In the genomic region with DNA sequence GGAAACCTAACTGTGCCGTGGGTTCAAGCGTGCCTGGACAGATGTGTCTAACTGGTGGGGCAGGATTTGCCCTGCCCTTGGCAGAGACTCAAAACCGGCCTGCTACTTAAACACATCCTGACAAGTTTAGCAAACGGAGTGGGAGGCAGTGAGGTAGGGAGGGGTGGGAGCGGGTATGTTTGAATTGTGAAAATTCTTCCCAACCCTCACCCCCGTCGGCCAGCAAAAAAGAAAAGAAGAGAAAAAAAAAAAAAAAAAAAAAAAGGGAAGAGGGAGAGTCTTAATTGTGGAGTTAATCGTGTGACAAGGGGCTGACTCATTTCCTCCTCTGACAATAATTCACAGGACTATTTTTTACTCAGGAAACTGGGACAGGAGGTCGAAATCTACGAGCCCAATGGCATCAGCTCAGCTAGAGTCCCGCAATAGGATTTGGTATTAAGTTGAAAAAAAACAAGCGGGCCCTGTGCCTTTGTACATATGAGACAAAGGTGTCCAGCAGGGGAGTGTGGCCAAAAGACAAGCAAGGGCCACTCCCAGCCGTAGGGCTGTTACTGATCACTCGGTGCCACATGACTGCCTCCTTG, we compare ENCODE assay signal across 8 mouse cellular contexts. TPM values are rescaled to one million over a fixed set of nuclear protein-coding genes. Genes with fewer than 3 reads are reported as not detected.
A peak's percentile ranks its signal among the peaks of the same experiment; 100 is the strongest.
DNase-seq lines count a peak whose midpoint lies in the region; ATAC-seq and TF ChIP-seq lines count a peak whose summit lies in the region.

No protein-coding gene starts in this region.

- ATAC-seq in heart, embryonic 12.5 days (ENCODE audit: insufficient number of reproducible peaks, low FRiP score): peak; percentile 40; the same call in 1 of the 2 replicates

- TF ChIP-seq CTCF in C2C12 (IDR thresholded peaks at IDR 0.05; ENCODE audit: control insufficient read depth, insufficient read depth, insufficient read length): no peak
- TF ChIP-seq CTCF in small intestine, adult 2 months (IDR thresholded peaks at IDR 0.05; ENCODE audit: extremely low read depth, insufficient read length, insufficient replicate concordance, low read depth, low read length): no peak

- H3K27ac ChIP-seq in heart, embryonic 12.5 days (ENCODE audit: poor library complexity, severe bottlenecking): 0 out of 2 replicates have a peak overlapping the region, but pooled peaks have one; percentile 29
- peak overlapping the region; percentile 15; the same call in 1 of the 2 replicates for H3K27ac ChIP-seq in small intestine, adult 2 months (ENCODE audit: insufficient read depth, low read depth, low read length)

- no peaks in the 10 kb centered on the region for H3K79me2 ChIP-seq in C2C12 (ENCODE audit: control insufficient read depth, insufficient read depth)

- H3K9me3 ChIP-seq in heart, embryonic 12.5 days (replicated peaks): no peaks in the 10 kb centered on the region

- H3K79me3 ChIP-seq in C2C12 (ENCODE audit: low read depth): no peaks in the 10 kb centered on the region

- peak overlapping the region; percentile 69 for H3ac ChIP-seq in C2C12 (ENCODE audit: control insufficient read depth, insufficient read length, low read depth)

- peak; percentile 69 for DNase-seq in NIH3T3 (ENCODE audit: low read depth)
- peak; percentile 70 to 78 for DNase-seq in kidney, postnatal 4 days
- DNase-seq in testis, postnatal 14 days (ENCODE audit: low spot score): no peak
- no peak for DNase-seq in cerebellum, adult 9-10 months
- no peak for DNase-seq in layer of hippocampus, postnatal 10 days (ENCODE audit: low spot score in 2 of 2)

- no peak for TF ChIP-seq POLR2A in small intestine, adult 2 months (IDR thresholded peaks at IDR 0.05; ENCODE audit: low read depth, low read length)

- H3K27me3 ChIP-seq in C2C12 (ENCODE audit: control insufficient read depth, insufficient read depth, insufficient read length): no peaks in the 10 kb centered on the region
- H3K27me3 ChIP-seq in heart, embryonic 12.5 days (replicated peaks): no peaks in the 10 kb centered on the region
- H3K27me3 ChIP-seq in small intestine, adult 2 months (ENCODE audit: control insufficient read depth, insufficient read depth, low read length): no peaks in the 10 kb centered on the region

- H3K36me3 ChIP-seq in C2C12 (ENCODE audit: control insufficient read depth, insufficient read depth): no peaks in the 10 kb centered on the region
- H3K36me3 ChIP-seq in heart, embryonic 12.5 days: no peaks in the 10 kb centered on the region
- H3K36me3 ChIP-seq in small intestine, adult 2 months (ENCODE audit: control insufficient read depth, insufficient read depth, low read length): no peaks in the 10 kb centered on the region

- no peak overlapping the region for H3K4me3 ChIP-seq in C2C12 (ENCODE audit: insufficient read depth, poor library complexity, severe bottlenecking)
- no peak overlapping the region for H3K4me3 ChIP-seq in heart, embryonic 12.5 days
- H3K4me3 ChIP-seq in small intestine, adult 2 months (ENCODE audit: low read depth, low read length): peak overlapping the region; percentile 23; the same call in 1 of the 2 replicates

- 0 out of 2 replicates have a peak, but pooled peaks cover 5% of the 10 kb centered on the region for H3K4me1 ChIP-seq in heart, embryonic 12.5 days (replicated peaks)
- peaks cover 9% of the 10 kb centered on the region; the same call in 1 of the 2 replicates for H3K4me1 ChIP-seq in small intestine, adult 2 months (ENCODE audit: control insufficient read depth, insufficient read depth, insufficient read length, low read length)

- 33% methylated on average over 14 of the region's 14 CpGs for WGBS in heart, embryonic 12.5 days
- WGBS in small intestine, adult 2 months: 5% methylated on average over 14 of the region's 14 CpGs

- 0 out of 2 replicates have a peak overlapping the region, but pooled peaks have one; percentile 33 for H3K9ac ChIP-seq in heart, embryonic 12.5 days

- H3K4me2 ChIP-seq in heart, embryonic 12.5 days: peak overlapping the region; percentile 29; the same call in 1 of the 2 replicates

TF ChIP-seq in C2C12, 6 proteins besides CTCF, POLR2A, EP300 and RAD21:
- TF ChIP-seq MAX (IDR thresholded peaks at IDR 0.05) (no peak), FOSL1 (IDR thresholded peaks at IDR 0.05; ENCODE audit: insufficient read depth, low read length, poor library complexity, severe bottlenecking) (peak; percentile 27), MYOD1 (IDR thresholded peaks at IDR 0.05; ENCODE audit: control insufficient read depth, insufficient read length, low read depth) (no peak), USF1 (IDR thresholded peaks at IDR 0.05; ENCODE audit: low read depth) (peak; percentile 55), CEBPB (IDR thresholded peaks at IDR 0.05; ENCODE audit: low read depth) (no peak), MYOG (IDR thresholded peaks at IDR 0.05; ENCODE audit: control insufficient read depth, extremely low read depth, insufficient read length) (no peak)
TF ChIP-seq in C2C12: peak in this region for 2.

RNA-seq across cellular contexts. Expression of gene Hnrnpa3, which starts 46.0 kb away (rescaled TPM):
- 341 TPM for polyA plus RNA-seq in C2C12 (2012; fragmentation: generic; extraction: Trizol)
- 221 and 233 TPM in 2 replicates for polyA plus RNA-seq in heart, embryonic 12.5 days (2016; fragmentation: Nextera tagmentation; extraction: Ambion mirVana)
- polyA plus RNA-seq in small intestine, adult 2 months (2012; rRNA removed): 4.4 and 9.0 TPM in 2 replicates
- 100 to 1,000 TPM; 380 to 423 TPM for total RNA-seq in layer of hippocampus, postnatal 10 days (2021)

Comparison
In these comparisons a context has a peak if more than half of its experiments do, and no peak if none do; other contexts are left out.
1. DNase-seq: peak in NIH3T3 (single experiment) and kidney, postnatal 4 days (2 of 2); none in testis, postnatal 14 days (single experiment), cerebellum, adult 9-10 months (single experiment) and layer of hippocampus, postnatal 10 days (0 of 2).
2. RNA of gene Hnrnpa3, which starts 46.0 kb away (polyA plus RNA-seq): 341 TPM in C2C12 (single experiment) and 221 to 233 TPM in heart, embryonic 12.5 days; 4.4 to 9.0 TPM in small intestine, adult 2 months; every median in the first group is over 10 times any median in the second.